Mouse (Mus musculus): ENCODE measurements around the gene Arhgdia. TPM values are rescaled to one million over a fixed set of nuclear protein-coding genes. Genes with fewer than 3 reads are reported as not detected.
"Not testable (repeated sequence)": the region's sequence is repeated elsewhere in the genome, so short reads cannot be mapped to it uniquely, and the experiment has no call there.

The Arhgdia gene
- polyA plus RNA-seq, 1 experiment from 2014 or later: 458 TPM

GRCm38 (mm10) chr11:120574278-120574600 is 7.2 kb downstream of the Arhgdia start:
- H3K4me2 ChIP-seq: peak overlapping the region; percentile 90
- peak overlapping the region; percentile 89; the same call in 1 of the 2 replicates for H3K9ac ChIP-seq
- H3K27ac ChIP-seq: no peak overlapping the region
- no peaks in the 10 kb centered on the region for H3K9me3 ChIP-seq
- peaks cover 28% of the 10 kb centered on the region for H3K4me1 ChIP-seq
- H3K36me3 ChIP-seq (replicated peaks): peaks cover 30% of the 10 kb centered on the region
- no peaks in the 10 kb centered on the region for H3K27me3 ChIP-seq (replicated peaks)
- peak overlapping the region; percentile 80 for H3K4me3 ChIP-seq
- no peak for ATAC-seq (replicated peaks)
- 50% methylated on average over 5 of the region's 5 CpGs for WGBS

GRCm38 (mm10) chr11:120573585-120574277 is 7.7 kb downstream of the Arhgdia start:
- no peaks in the 10 kb centered on the region for H3K27me3 ChIP-seq (replicated peaks)
- peak overlapping the region; percentile 89 for H3K9ac ChIP-seq
- peak overlapping the region; percentile 90 for H3K4me2 ChIP-seq
- H3K36me3 ChIP-seq (replicated peaks): peaks cover 25% of the 10 kb centered on the region
- under 1% methylated on average over 23 of the region's 23 CpGs for WGBS
- peak overlapping the region; percentile 93 for H3K27ac ChIP-seq
- H3K9me3 ChIP-seq: no peaks in the 10 kb centered on the region
- H3K4me3 ChIP-seq: peak overlapping the region; percentile 80
- no peak for ATAC-seq (replicated peaks)
- peaks cover 23% of the 10 kb centered on the region for H3K4me1 ChIP-seq

GRCm38 (mm10) chr11:120572752-120573584 is 8.5 kb downstream of the Arhgdia start, which contains the start of gene P4hb:
Gene P4hb, minus strand, starts transcription at chr11:120573253.
- Histone ChIP-seq H3K27ac (peak within 1 kb of the TSS; percentile 93), H3K36me3 (replicated peaks) (peaks cover 22% of the 10 kb centered on the region), H3K4me3 (peak within 1 kb of the TSS; percentile 80), H3K4me1 (peaks cover 23% of the 10 kb centered on the region), H3K9ac (peak within 1 kb of the TSS; percentile 89), H3K4me2 (peak within 1 kb of the TSS; percentile 90), H3K9me3 (no peaks in the 10 kb centered on the region), H3K27me3 (replicated peaks) (no peaks in the 10 kb centered on the region)
- ATAC-seq (replicated peaks): peak; percentile 98
- WGBS: under 1% methylated on average over 94 of the region's 94 CpGs

- Histone ChIP-seq H3K27me3 (replicated peaks) (no peaks in the 10 kb centered on the region), H3K9ac (peak overlapping the region; percentile 69), H3K4me1 (peaks cover 23% of the 10 kb centered on the region), H3K9me3 (no peaks in the 10 kb centered on the region), H3K27ac (peak overlapping the region; percentile 93), H3K36me3 (replicated peaks) (peaks cover 23% of the 10 kb centered on the region), H3K4me2 (peak overlapping the region; percentile 76), H3K4me3 (peak overlapping the region; percentile 80)
- under 1% methylated on average over 24 of the region's 24 CpGs for WGBS
- peak; percentile 34; the same call in 1 of the 2 replicates for ATAC-seq (replicated peaks)
These were observed 9.0 kb downstream of the Arhgdia start for GRCm38 (mm10) chr11:120572417-120572751.

GRCm38 (mm10) chr11:120571754-120572416 is 9.5 kb downstream of the Arhgdia start:
- peak overlapping the region; percentile 80 for H3K4me3 ChIP-seq
- peak overlapping the region; percentile 76 for H3K4me2 ChIP-seq
- 15% methylated on average over 11 of the region's 11 CpGs for WGBS
- peak overlapping the region; percentile 69 for H3K9ac ChIP-seq
- H3K9me3 ChIP-seq: no peaks in the 10 kb centered on the region
- ATAC-seq (replicated peaks): no peak
- peaks cover 23% of the 10 kb centered on the region for H3K4me1 ChIP-seq
- H3K36me3 ChIP-seq (replicated peaks): peaks cover 28% of the 10 kb centered on the region
- H3K27me3 ChIP-seq (replicated peaks): no peaks in the 10 kb centered on the region
- H3K27ac ChIP-seq: peak overlapping the region; percentile 93

GRCm38 (mm10) chr11:120571122-120571521 is 10.3 kb downstream of the Arhgdia start:
- peaks cover 33% of the 10 kb centered on the region for H3K36me3 ChIP-seq (replicated peaks)
- no peak overlapping the region; the same call in 1 of the 2 replicates for H3K9ac ChIP-seq
- H3K4me1 ChIP-seq: peaks cover 23% of the 10 kb centered on the region
- H3K27me3 ChIP-seq (replicated peaks): no peaks in the 10 kb centered on the region
- no peak for ATAC-seq (replicated peaks)
- H3K27ac ChIP-seq: no peak overlapping the region
- H3K9me3 ChIP-seq: no peaks in the 10 kb centered on the region
- peak overlapping the region; percentile 80; the same call in 1 of the 2 replicates for H3K4me3 ChIP-seq
- 86% methylated on average over 3 of the region's 3 CpGs for WGBS
- H3K4me2 ChIP-seq: peak overlapping the region; percentile 76

GRCm38 (mm10) chr11:120568324-120568723 is 13.1 kb downstream of the Arhgdia start:
- Histone ChIP-seq H3K4me2 (no peak overlapping the region), H3K36me3 (replicated peaks) (peaks cover 51% of the 10 kb centered on the region), H3K9ac (0 out of 2 replicates have a peak overlapping the region, but pooled peaks have one; percentile 0), H3K9me3 (no peaks in the 10 kb centered on the region), H3K4me1 (peaks cover 14% of the 10 kb centered on the region), H3K4me3 (no peak overlapping the region), H3K27me3 (replicated peaks) (no peaks in the 10 kb centered on the region), H3K27ac (no peak overlapping the region)
- WGBS: 93% methylated on average over 6 of the region's 6 CpGs
- ATAC-seq (replicated peaks): no peak

- H3K4me2 ChIP-seq: no peak overlapping the region
- no peak for ATAC-seq (replicated peaks)
- H3K36me3 ChIP-seq (replicated peaks): peaks cover 73% of the 10 kb centered on the region
- H3K4me1 ChIP-seq: no peaks in the 10 kb centered on the region
- H3K9ac ChIP-seq: no peak overlapping the region
- no peak overlapping the region for H3K27ac ChIP-seq
- H3K9me3 ChIP-seq: no peaks in the 10 kb centered on the region
- no peaks in the 10 kb centered on the region for H3K27me3 ChIP-seq (replicated peaks)
- WGBS: 89% methylated on average over 9 of the region's 9 CpGs
- H3K4me3 ChIP-seq: no peak overlapping the region
These were observed 16.3 kb downstream of the Arhgdia start for GRCm38 (mm10) chr11:120565114-120565513.

- Histone ChIP-seq H3K36me3 (replicated peaks) (peaks cover 75% of the 10 kb centered on the region), H3K9ac (no peak overlapping the region), H3K4me1 (no peaks in the 10 kb centered on the region), H3K27ac (no peak overlapping the region), H3K27me3 (replicated peaks) (no peaks in the 10 kb centered on the region), H3K9me3 (no peaks in the 10 kb centered on the region), H3K4me2 (no peak overlapping the region), H3K4me3 (no peak overlapping the region)
- WGBS: 96% methylated on average over 13 of the region's 13 CpGs
- no peak for ATAC-seq (replicated peaks)
These were observed 18.5 kb downstream of the Arhgdia start for GRCm38 (mm10) chr11:120562949-120563348.

GRCm38 (mm10) chr11:120560952-120561728 is 20.3 kb downstream of the Arhgdia start:
- Histone ChIP-seq H3K4me3 (no peak overlapping the region), H3K9ac (no peak overlapping the region), H3K9me3 (no peaks in the 10 kb centered on the region), H3K4me2 (no peak overlapping the region), H3K27me3 (replicated peaks) (no peaks in the 10 kb centered on the region), H3K27ac (no peak overlapping the region), H3K4me1 (no peaks in the 10 kb centered on the region), H3K36me3 (replicated peaks) (peaks cover 62% of the 10 kb centered on the region)
- no peak for ATAC-seq (replicated peaks)
- WGBS: 95% methylated on average over 13 of the region's 13 CpGs

- not testable (repeated sequence) for H3K4me2 ChIP-seq; ATAC-seq (replicated peaks); H3K9me3 ChIP-seq; H3K4me3 ChIP-seq; H3K27me3 ChIP-seq (replicated peaks); H3K27ac ChIP-seq; H3K9ac ChIP-seq; H3K4me1 ChIP-seq
- H3K36me3 ChIP-seq (replicated peaks): peaks cover 48% of the 10 kb centered on the region
- 91% methylated on average over 6 of the region's 6 CpGs for WGBS
These were observed 22.6 kb downstream of the Arhgdia start for GRCm38 (mm10) chr11:120558843-120559242.
